Mouse (Mus musculus) neural tube, embryonic 14.5 days (tissue): ENCODE measurements around the gene Ccdc157. TPM values are rescaled to one million over a fixed set of nuclear protein-coding genes. Genes with fewer than 3 reads are reported as not detected.
A peak's percentile ranks its signal among the peaks of the same experiment; 100 is the strongest.

Experiments
- ATAC-seq: fragments of 200-750 bp; cut with Nextera tagmentation; 2 replicates; pipeline ENCODE4 v1.8.0; 2017; ENCODE audit warnings: low read depth, mild to moderate bottlenecking, moderate TSS enrichment, moderate library complexity
- H3K27ac ChIP-seq: fragments of 300-500 bp; sonication (generic); 2 replicates; pipeline ENCODE4 v1.5.1; 2014; ENCODE audit warnings: low read depth, mild to moderate bottlenecking, control low read depth, low read length, moderate library complexity, mixed read lengths
- H3K27me3 ChIP-seq: fragments of 300-500 bp; sonication (generic); 2 replicates; pipeline ENCODE4 v1.6.1; 2014; ENCODE audit warnings: low read length; ENCODE audit not compliant: control insufficient read depth, insufficient read depth
- H3K36me3 ChIP-seq: fragments of 300-500 bp; sonication (generic); 2 replicates; pipeline ENCODE4 v1.6.1; 2014; ENCODE audit warnings: low read length, mixed read lengths; ENCODE audit not compliant: control insufficient read depth, insufficient read depth
- H3K4me1 ChIP-seq: fragments of 300-500 bp; sonication (generic); 2 replicates; pipeline ENCODE4 v1.6.1; 2014; ENCODE audit warnings: low read length; ENCODE audit not compliant: control insufficient read depth, insufficient read depth
- H3K4me2 ChIP-seq: fragments of 300-500 bp; sonication (generic); 2 replicates; pipeline ENCODE4 v1.6.1; 2014; ENCODE audit warnings: mild to moderate bottlenecking, low read depth, low read length, control low read depth
- H3K4me3 ChIP-seq: fragments of 300-500 bp; sonication (generic); 2 replicates; pipeline ENCODE4 v1.5.1; 2014; ENCODE audit warnings: low read depth, low read length, control low read depth, mixed read lengths
- H3K9ac ChIP-seq: fragments of 300-500 bp; sonication (generic); replicated peaks from 2 replicates; pipeline ENCODE4 v1.6.1; 2014; ENCODE audit warnings: low read depth, mild to moderate bottlenecking, control low read depth, low read length, mixed read lengths
- H3K9me3 ChIP-seq: fragments of 300-500 bp; sonication (generic); 2 replicates; pipeline ENCODE4 v1.6.1; 2016; ENCODE audit warnings: low read length; ENCODE audit not compliant: control insufficient read depth
- WGBS: fragments of 180-500 bp; shearing (Covaris S2); extraction: QIAGEN DNeasy Blood & Tissue Kit; methylation state at CpG from one replicate; pipeline ENCODE4 v1.1.7; 2014; 5-methylcytosine and 5-hydroxymethylcytosine counted together
- polyA plus RNA-seq: library from polyadenylated mRNA; unstranded; fragments of >200 nt; fragmentation: Nextera tagmentation; extraction: Ambion mirVana; gene quantifications from 2 replicates; pipeline ENCODE4 v1.2.1, GENCODE M21; 2014

Gene Ccdc157
- polyA plus RNA-seq, 1 experiment from 2014 or later, result 5.8 TPM

GRCm38 (mm10) chr11:4127059-4127458, 33.0 kb downstream of the Ccdc157 start:
- ATAC-seq, result no peak
- WGBS, result 86% methylated on average over 1 of the region's 1 CpGs
- Histone ChIP-seq H3K4me2 (no peak overlapping the region), H3K9me3 (no peaks in the 10 kb centered on the region), H3K36me3 (no peaks in the 10 kb centered on the region), H3K27me3 (no peaks in the 10 kb centered on the region), H3K4me3 (no peak overlapping the region), H3K4me1 (no peaks in the 10 kb centered on the region), H3K9ac (no peak overlapping the region), H3K27ac (no peak overlapping the region)

GRCm38 (mm10) chr11:4123922-4124321, 36.2 kb downstream of the Ccdc157 start:
- no peaks in the 10 kb centered on the region for H3K27me3 ChIP-seq
- no peak for ATAC-seq

GRCm38 (mm10) chr11:4122742-4123579, 37.1 kb downstream of the Ccdc157 start, which contains the start of gene Sec14l2:
Gene Sec14l2, minus strand, starts transcription at chr11:4123415.
- H3K4me3 ChIP-seq, result no peak within 1 kb of the TSS
- no peak for ATAC-seq
- no peaks in the 10 kb centered on the region for H3K9me3 ChIP-seq
- no peaks in the 10 kb centered on the region for H3K27me3 ChIP-seq
- no peaks in the 10 kb centered on the region for H3K4me1 ChIP-seq
- H3K27ac ChIP-seq, result no peak within 1 kb of the TSS
- no peak within 1 kb of the TSS for H3K4me2 ChIP-seq
- H3K9ac ChIP-seq, result no peak within 1 kb of the TSS
- no peaks in the 10 kb centered on the region for H3K36me3 ChIP-seq
- WGBS, result 86% methylated on average over 10 of the region's 10 CpGs

More at GRCm38 (mm10) chr11:4123922-4124321, 36.2 kb downstream of the Ccdc157 start:
- H3K36me3 ChIP-seq, result no peaks in the 10 kb centered on the region
- H3K4me1 ChIP-seq, result no peaks in the 10 kb centered on the region
- no peak overlapping the region for H3K4me2 ChIP-seq
- no peaks in the 10 kb centered on the region for H3K9me3 ChIP-seq
- no peak overlapping the region for H3K27ac ChIP-seq
- no peak overlapping the region for H3K9ac ChIP-seq
- 62% methylated on average over 5 of the region's 5 CpGs for WGBS
- no peak overlapping the region for H3K4me3 ChIP-seq

GRCm38 (mm10) chr11:4122226-4122625, 37.9 kb downstream of the Ccdc157 start:
- H3K4me1 ChIP-seq, result peaks cover 2% of the 10 kb centered on the region; the same call in 1 of the 2 replicates
- no peak overlapping the region for H3K9ac ChIP-seq
- H3K4me3 ChIP-seq, result no peak overlapping the region
- no peaks in the 10 kb centered on the region for H3K36me3 ChIP-seq
- WGBS, result 80% methylated on average over 5 of the region's 5 CpGs
- ATAC-seq, result no peak
- H3K27ac ChIP-seq, result no peak overlapping the region
- H3K27me3 ChIP-seq, result no peaks in the 10 kb centered on the region
- no peaks in the 10 kb centered on the region for H3K9me3 ChIP-seq
- H3K4me2 ChIP-seq, result no peak overlapping the region

GRCm38 (mm10) chr11:4121691-4122090, 38.4 kb downstream of the Ccdc157 start:
- WGBS, result 75% methylated on average over 3 of the region's 3 CpGs
- no peak overlapping the region for H3K9ac ChIP-seq

GRCm38 (mm10) chr11:4119635-4120034, 40.5 kb downstream of the Ccdc157 start:
- Histone ChIP-seq H3K4me3 (no peak overlapping the region), H3K4me1 (peaks cover 6% of the 10 kb centered on the region; the same call in 1 of the 2 replicates), H3K9ac (no peak overlapping the region), H3K4me2 (no peak overlapping the region), H3K27me3 (no peaks in the 10 kb centered on the region), H3K27ac (no peak overlapping the region), H3K36me3 (no peaks in the 10 kb centered on the region), H3K9me3 (no peaks in the 10 kb centered on the region)
- ATAC-seq, result no peak
- 77% methylated on average over 5 of the region's 5 CpGs for WGBS

More at GRCm38 (mm10) chr11:4121691-4122090, 38.4 kb downstream of the Ccdc157 start:
- Histone ChIP-seq H3K27ac (no peak overlapping the region), H3K9me3 (no peaks in the 10 kb centered on the region), H3K4me3 (no peak overlapping the region), H3K27me3 (no peaks in the 10 kb centered on the region), H3K4me2 (no peak overlapping the region), H3K36me3 (no peaks in the 10 kb centered on the region), H3K4me1 (peaks cover 5% of the 10 kb centered on the region; the same call in 1 of the 2 replicates)
- ATAC-seq, result no peak

GRCm38 (mm10) chr11:4118081-4118921, 41.8 kb downstream of the Ccdc157 start:
- peak overlapping the region; percentile 60 for H3K4me3 ChIP-seq
- H3K9ac ChIP-seq, result peak overlapping the region; percentile 68
- no peaks in the 10 kb centered on the region for H3K9me3 ChIP-seq
- peak overlapping the region; percentile 88 for H3K4me2 ChIP-seq
- ATAC-seq, result peak; percentile 62
- no peaks in the 10 kb centered on the region for H3K27me3 ChIP-seq
- no peaks in the 10 kb centered on the region for H3K36me3 ChIP-seq
- peak overlapping the region; percentile 30; the same call in 1 of the 2 replicates for H3K27ac ChIP-seq
- 3% methylated on average over 41 of the region's 41 CpGs for WGBS
- H3K4me1 ChIP-seq, result peaks cover 6% of the 10 kb centered on the region; the same call in 1 of the 2 replicates

- peaks cover 6% of the 10 kb centered on the region; the same call in 1 of the 2 replicates for H3K4me1 ChIP-seq
- H3K9ac ChIP-seq, result no peak overlapping the region
- H3K27ac ChIP-seq, result no peak overlapping the region
- peak overlapping the region; percentile 88 for H3K4me2 ChIP-seq
- H3K27me3 ChIP-seq, result no peaks in the 10 kb centered on the region
- no peaks in the 10 kb centered on the region for H3K9me3 ChIP-seq
- H3K4me3 ChIP-seq, result peak overlapping the region; percentile 60
- no peaks in the 10 kb centered on the region for H3K36me3 ChIP-seq
- peak; percentile 29 for ATAC-seq
- 26% methylated on average over 3 of the region's 3 CpGs for WGBS
These were observed 42.6 kb downstream of the Ccdc157 start for GRCm38 (mm10) chr11:4117372-4118071.
